Mouse (Mus musculus) CD4-positive, CD25-positive, alpha-beta regulatory T cell, adult 2 months (primary cell): ENCODE measurements around the gene Esr1.
"Not testable (repeated sequence)": the region's sequence is repeated elsewhere in the genome, so short reads cannot be mapped to it uniquely, and the experiment has no call there.

ENCODE experiments used
- DNase-seq: peaks from one replicate; pipeline ENCODE4 v3.0.0-alpha.2; 2012; ENCODE audit warnings: low read depth, low spot score

Esr1 gene

DNA sequence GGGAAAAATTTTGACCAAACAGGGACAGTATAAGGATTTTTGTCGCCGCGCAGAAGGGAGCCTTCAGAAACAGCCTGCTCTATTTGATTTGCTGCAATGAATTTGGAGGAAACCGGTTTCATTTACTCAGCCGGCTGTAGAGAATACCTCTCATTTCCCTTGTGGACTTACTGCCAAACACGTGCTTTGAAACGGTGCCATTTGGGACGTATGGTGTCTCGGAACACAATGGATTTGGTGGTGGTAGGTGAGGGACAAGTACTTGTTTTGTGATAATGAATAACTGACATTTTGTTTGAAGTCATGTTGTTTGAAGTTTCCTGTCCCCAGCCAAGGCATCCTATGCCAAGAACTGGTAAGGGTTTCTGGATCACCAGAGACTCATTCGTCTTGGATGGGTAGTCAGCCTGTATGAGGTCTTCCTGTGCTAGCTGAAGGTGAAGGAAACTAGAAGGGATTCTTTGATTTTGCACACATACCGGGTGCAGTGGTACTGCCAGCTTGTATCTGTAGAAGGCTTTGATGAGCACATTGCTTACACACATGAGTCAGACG lies 72.4 kb downstream of the Esr1 start:
- DNase-seq = no peak

DNA sequence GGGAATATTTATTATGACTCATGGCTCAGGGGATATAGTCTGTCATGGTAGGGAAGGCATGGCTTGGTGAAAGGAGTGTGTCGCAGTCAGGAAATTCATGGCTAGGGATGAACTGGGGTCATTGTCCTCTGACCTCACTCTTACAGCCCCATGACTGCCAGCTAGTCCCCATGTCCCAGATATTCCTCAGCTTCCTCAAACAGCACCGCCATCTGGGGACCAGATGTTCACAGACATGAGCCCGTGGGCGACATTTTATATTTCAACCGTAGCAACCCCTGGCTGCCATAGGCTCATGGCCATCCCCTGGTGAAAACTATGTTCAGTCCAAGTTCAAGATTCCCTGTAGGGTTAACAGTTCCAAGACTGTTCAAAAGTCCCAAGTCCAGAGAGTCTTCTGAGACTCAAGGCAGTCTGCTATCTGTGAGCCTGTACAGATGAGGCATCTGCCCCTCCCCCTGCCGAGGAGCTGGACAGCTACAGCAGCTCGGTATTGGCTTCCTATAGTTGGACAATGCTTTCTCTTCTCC lies 83.0 kb downstream of the Esr1 start:
- DNase-seq = no peak

DNA sequence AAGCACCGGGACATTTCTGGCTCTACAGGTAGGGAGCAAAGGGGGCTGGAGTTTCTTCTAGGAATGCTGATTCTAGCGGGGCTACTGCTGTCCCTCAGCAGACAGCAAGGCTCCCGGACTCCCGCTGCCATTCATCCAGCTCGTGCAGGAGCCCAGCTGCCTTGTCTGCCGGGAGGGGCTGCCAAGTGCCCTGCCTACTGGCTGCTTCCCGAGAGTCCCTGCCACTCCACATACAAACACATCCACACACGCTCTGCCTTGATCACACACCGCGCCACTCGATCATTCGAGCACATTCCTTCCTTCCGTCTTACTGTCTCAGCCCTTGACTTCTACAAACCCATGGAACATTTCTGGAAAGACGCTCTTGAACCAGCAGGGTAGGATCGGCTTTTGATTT lies 98.5 kb downstream of the Esr1 start:
- no peak for DNase-seq

DNA sequence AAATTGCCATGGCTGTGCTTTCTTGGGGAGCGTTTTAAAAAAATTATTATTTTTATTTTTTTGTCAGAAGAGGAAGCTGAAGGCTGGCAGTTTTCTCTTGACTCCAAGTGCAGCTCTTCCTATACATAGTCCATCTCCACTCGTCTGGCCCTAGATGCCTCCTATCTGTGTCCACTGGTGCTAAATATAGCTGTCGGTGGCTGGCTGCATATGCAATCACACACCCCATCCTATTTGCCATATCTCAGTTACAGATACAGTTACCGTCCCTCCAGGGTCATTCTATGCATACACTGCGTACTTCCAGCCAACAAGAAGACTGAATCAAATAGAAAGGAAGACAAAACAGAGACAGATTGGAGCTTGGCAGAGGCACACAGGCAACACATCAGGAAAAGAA lies 100.0 kb downstream of the Esr1 start:
- no peak for DNase-seq

DNA sequence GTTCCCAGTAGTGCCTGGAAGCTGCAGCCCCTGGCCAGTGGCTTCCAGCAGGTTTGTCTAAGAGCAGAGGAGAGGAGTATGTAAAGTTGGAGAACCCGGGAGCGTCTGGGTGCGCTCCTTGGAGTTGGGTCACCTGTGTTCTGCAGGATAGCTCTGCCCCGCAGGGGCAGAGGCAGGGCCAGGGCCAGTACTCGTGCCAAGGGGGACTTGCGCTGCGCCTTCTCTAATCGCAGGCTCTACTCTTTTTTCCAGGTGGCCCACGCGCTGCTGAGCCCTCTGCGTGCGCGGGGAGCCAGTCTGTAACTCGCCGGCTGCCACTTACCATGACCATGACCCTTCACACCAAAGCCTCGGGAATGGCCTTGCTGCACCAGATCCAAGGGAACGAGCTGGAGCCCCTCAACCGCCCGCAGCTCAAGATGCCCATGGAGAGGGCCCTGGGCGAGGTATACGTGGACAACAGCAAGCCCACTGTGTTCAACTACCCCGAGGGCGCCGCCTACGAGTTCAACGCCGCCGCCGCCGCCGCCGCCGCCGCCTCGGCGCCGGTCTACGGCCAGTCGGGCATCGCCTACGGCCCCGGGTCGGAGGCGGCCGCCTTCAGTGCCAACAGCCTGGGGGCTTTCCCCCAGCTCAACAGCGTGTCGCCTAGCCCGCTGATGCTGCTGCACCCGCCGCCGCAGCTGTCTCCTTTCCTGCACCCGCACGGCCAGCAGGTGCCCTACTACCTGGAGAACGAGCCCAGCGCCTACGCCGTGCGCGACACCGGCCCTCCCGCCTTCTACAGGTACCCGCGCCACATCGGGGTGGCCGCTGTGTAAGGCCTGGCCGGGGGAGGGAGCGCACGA lies 100.9 kb downstream of the Esr1 start:
- peak; percentile 5 for DNase-seq

DNA sequence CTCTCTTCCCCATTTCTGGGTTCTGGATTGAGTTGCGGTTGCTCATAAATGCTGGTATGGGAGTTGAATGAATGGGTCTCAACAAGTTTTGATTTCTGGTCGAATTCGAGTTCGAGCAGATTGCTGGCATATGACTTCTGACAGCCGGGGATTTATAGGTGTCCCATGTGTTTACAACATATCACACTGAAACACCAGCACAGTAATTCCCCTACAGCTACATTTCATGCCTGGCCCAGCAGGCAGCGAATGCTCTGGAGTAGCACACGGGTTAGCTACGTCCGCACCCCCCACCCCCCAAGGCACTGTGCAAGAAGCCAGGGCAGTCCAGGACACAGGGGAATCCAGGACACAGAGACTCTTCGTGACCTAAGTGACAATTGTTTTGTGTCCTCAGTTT lies 102.0 kb downstream of the Esr1 start:
- DNase-seq = no peak

DNA sequence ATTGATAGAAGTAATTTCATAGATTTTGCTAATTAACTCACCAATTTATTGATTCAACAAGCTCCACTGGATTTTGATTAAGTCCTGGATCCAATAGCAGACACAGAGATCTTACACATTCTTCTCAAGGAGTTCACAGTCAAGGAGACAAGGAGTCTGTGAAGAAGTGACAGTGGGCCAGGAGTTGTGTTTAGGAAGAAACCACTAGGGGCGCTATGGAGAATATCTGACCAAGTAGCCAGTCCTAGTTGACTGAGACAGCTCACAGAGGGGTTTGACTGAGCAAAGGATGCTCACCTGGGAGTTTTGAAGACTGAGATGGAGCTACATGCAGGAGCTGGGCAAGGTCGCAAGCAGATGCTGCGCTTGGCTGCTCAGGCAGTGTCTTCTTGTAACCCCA lies 113.5 kb downstream of the Esr1 start:
- DNase-seq = peak; percentile 37

DNA sequence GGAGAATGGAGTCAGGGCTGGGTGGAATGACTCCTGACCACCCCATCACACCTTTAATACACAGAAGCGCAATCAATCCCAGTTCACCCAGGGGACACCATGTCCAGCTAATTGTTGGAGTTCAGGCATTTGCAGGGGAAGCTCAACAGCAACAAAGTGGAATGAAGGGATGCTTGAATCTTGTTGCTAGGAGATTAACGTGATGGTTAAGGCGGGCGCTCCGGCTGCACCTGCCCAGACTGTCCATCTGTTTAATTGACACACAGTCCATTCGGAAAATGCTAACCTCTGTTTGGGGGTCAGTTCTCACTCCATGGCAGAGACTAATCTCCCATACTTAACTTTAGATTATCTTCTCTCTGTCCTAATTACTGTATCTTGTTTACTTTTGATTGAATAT lies 114.7 kb downstream of the Esr1 start:
- DNase-seq = no peak

DNA sequence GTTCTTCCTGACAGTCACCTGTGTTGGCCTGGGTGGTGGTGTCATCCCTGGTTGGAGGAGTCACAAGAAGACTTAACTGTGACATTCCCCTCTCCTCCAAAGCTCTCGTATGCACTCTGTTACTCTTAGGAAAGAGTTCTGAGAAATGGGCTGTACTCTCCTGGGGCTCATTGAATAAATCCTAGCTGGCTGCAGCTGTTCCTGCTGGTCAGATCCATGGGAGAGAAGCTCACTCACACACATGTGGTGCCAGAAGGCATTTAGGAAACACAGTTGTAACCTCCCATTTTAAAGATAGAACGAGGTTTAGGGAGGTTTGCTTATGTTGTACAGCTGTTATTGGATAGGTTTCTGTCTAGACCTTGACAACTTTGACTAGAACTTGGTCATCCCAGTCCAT lies 120.9 kb downstream of the Esr1 start:
- DNase-seq = no peak

DNA sequence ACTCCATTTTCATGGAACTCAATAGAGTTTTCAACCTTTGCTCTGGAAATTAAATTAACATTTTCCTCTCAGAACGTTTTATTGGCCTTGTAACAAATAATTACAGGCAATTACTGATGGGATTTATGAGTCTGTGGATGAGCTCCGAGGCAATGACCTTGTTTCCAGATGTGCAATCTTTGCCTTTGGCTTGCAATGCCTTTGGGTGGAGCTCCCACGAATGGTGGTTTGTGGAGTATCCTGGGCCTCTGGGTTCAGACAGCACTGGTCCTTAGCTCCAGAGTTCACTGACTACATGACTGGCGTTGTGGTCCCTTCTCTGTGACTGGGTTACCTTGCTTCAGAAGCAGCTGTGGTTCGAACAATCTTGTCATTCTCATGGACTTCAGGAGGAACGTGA lies 122.6 kb downstream of the Esr1 start:
- DNase-seq = no peak

DNA sequence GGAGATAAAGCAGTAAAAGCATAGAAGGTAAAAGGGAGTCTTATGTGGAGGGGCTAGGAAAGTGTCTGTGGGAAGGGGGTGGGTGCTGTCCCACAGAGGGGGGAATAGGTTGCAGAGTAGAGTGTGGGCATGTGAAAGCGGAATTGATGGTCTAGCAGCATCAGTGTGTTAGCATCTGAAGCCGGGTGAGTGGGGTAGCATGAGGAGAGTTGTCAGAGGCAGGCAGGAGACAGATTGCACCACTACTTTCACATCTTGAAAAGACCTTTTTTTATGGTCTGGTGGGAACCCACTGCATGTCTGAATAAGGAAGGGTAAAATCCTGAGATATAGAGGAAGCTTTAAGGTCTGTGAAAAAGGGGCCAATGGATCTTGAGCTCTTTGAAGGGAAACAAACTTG lies 123.5 kb downstream of the Esr1 start:
- no peak for DNase-seq

DNA sequence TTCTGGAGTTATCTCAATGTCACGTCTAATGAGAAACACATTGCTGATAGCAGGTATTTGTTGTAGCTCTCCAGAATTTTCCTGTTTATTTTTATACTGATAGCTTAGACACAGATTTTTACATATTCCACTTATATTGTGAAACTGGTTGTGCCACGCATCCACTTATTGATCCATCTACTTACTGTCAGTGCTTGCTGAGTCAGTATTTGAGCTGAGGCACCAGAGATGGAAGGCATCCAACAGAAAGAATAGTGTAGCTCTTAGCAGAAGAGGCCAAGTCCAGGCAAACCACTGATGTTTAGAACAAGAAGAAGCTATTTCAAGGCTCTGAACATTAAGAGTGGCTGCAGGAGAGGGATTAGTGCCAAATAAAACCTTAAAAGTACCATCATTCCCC lies 126.9 kb downstream of the Esr1 start:
- no peak for DNase-seq

DNA sequence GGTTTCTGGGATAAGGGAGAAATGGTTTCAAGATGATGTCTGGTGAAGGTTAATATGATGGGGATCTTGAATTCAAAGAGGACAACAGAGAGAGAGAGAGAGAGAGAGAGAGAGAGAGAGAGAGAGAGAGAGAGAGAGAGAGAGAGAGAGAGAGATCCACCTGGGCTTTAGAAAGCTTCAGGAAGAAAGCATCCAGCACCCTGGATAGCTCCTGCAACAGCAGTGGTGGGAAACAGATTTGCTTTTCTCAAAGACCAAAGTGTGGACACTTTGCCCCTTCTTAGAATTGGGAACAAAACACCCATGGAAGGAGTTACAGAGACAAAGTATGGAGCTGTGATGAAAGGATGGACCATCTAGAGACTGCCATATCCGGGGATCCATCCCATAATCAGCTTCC lies 139.7 kb downstream of the Esr1 start:
- not testable (repeated sequence) for DNase-seq

DNA sequence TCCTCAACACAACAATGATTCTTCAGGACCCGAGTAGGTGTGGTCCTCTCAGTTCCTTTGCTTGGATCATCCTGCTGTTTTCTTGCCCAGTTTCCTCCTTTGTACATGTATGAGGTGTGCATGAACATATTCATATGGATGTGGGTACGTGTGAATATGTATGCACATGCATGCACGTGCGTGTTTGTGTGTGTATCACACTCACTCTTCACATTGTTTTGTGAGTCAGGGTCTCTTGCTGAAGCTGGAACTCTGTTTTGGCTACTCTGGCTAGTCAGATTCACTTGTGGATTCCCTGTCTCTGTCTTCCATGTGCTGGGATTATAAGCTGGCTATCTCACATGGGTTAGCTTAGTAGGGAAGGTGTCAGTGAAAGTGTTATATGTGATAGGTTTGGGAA lies 141.6 kb downstream of the Esr1 start:
- no peak for DNase-seq

DNA sequence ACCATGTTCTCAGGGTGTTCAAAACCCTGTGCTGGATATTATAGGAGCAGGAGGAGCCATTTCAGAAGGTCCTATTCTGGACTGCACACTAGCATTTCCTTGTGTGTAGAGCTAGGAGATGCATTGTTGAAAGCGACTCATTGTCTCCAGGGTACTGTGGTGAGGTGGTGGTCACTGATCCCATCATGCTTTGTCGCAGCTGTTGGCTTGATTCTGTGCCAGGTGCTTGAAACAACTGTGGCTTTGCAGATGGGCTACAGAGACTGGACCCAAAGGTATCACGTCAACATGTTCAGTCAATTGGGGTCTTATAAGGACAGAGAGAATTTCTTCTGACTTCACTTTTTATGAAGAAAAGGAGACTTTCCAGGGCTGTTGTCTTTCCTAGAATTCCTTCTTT lies 164.1 kb downstream of the Esr1 start:
- no peak for DNase-seq

DNA sequence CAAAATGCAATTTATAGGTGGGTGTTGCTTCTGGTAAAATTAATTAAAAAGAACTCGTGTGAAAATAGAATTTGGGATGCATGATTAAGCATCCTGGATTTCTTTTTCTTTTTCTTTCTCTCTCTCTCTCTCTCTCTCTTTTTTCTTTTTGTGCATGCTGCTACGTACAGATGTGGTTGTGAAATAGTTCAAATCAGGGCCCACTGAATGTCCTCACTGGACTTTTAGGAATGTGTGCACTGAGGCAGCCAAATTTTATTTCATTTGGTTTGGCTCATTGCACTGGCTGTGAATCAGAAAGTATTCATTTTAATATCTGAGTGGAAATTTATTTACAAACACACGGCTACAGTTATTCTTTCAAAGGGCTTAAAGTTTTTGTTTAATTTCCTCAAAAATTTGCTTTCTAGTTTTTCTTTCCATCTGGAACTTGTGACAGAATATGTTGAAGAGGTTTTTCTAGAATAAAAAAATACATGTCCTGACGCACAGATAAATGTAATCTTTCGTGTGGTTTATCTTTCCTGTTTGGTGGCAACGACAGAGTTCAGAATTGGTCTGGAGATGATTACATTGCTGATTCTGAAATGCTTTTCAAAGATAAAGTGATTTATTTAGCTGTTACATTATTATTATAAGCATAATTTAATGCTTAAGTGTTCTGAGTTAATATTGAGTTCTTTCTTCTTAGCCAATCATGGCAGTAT lies 164.8 kb downstream of the Esr1 start:
- DNase-seq = no peak

DNA sequence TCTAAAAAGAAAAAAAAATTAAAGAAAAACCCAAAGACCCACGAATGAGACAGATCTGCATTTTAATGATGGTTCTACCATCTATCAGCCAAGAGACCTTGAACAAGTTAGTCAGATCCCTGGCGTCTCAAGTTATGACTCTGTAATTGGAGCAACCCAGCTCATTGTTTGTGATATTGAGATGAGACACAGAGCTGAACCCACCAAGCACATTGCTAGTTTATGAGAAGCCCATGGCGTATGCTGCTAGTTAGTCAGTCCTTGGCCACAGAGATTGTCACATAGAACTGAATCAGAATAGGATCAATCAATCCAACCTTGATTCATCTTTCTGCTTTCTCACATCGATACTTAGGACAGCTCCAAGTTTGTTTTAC lies 165.3 kb downstream of the Esr1 start:
- no peak for DNase-seq

DNA sequence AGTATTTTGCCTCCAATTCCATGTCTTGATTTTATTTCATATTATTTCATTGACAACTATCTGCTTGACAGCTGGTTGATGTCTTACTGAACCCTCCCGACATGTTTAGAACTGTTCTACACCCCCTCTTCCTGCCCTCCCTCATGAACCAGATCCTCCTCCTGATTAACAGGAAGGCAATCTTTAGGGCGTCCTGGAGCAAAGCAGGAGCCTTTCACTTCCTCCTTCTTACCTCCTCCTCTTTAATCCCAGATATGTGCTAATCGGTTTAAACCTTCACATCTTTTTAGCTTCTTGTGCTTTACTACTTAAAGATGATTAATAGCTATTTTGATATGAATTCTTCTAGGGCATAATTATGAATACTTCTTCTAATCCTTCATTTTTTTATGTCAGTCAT lies 166.6 kb downstream of the Esr1 start:
- no peak for DNase-seq

DNA sequence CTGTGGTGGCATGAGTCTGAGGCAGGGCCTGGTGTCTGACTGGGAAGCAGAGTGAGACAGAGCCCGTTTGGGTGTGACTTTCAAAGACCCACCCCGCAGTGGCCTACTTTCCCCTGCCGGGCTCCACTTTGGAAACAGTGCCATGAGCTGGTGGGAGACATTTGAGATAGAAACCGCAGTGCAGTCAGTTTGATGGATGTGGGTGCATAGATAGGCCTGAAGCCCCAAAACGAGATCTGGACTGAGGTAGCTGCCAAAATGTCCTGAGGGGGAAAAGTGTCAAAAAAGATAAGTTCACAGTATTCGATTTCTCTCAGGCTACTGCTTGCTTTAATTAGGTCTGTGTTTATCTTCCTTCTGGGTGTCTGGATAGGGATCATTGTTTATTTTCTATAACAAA lies 169.5 kb downstream of the Esr1 start:
- DNase-seq = no peak

DNA sequence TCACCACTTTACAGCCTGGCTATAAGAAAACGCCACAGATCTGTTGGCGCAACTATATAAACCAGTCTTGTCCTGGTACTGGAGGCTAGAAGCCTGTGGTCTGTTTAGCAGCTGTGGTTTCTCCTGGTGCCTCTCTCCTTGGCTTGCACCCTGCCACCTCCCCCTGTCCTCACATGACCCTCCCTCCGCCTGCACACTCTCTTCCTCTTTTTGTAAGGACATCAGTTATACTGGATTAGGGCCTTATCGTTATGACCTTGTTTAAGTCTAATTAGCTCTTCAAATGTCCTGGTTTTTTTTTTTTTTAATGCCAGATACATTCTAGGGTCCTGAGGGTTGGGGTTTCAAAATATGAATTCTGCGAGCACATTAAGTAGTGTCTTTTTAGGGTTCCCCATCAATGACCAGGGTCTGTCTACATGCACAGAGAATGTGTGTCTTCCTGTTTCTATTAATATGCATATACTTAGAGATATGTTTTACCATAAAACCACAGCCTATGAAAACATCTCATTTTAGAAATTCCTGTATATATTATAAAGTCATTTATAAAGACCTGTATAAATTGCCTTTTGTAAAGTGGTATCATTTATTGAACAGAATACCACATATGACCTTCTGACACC lies 175.7 kb downstream of the Esr1 start:
- no peak for DNase-seq

DNA sequence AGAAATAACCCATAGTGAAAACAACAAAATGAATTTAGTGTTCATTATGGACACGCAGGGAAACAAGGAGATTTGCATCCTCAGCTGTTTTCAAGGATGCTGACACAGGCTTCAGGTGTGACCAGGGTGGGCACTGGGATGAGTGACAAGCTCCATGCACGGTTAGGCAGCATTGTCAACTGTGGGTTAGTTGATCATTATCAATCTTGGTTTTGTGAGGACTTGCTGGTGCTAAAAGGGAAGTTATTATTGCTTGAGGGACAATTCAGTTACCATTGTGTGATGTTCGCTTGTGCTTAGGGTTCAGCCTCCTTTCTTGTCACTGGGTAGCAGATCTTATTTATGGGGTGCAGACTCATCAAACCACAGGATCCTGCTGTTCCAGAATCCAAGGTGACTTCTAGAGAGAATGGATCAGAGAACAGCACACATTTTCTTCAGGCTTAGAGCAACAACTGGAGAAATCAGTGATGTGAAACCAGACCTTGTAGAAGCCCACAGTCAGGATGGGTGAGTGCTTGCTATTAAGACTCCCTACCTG lies 186.9 kb downstream of the Esr1 start:
- no peak for DNase-seq

DNA sequence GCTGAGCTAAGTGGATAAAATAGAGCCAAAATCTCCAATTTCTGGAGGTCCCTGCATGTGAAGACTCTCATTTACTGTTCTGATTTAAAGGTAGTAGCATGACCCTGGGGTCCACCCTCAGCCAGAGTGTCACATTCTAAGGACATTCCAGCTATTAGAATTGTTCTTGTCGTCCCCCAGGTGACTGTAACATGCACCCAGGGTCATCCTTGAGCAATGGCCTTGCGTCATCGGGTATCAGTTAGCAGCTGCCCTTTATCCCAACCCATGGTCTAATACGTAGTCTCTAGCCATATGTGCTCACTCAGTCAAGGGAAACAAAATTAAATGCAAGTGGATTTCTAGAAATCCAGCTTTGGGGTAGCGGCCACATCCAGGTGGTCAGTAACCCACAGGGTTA lies 213.0 kb downstream of the Esr1 start:
- DNase-seq = no peak
